Mouse (Mus musculus) intestine, embryonic 14.5 days (tissue): ENCODE measurements around the gene Pfdn4. TPM values are rescaled to one million over a fixed set of nuclear protein-coding genes. Genes with fewer than 3 reads are reported as not detected.
A peak's percentile ranks its signal among the peaks of the same experiment; 100 is the strongest.

Experiments
- ATAC-seq: fragments of 200-750 bp; cut with Nextera tagmentation; replicated peaks from 2 replicates; pipeline ENCODE4 v1.8.0; 2017; ENCODE audit warnings: low read depth, moderate number of reproducible peaks, moderate TSS enrichment, moderate library complexity; ENCODE audit not compliant: low FRiP score, low TSS enrichment
- DNase-seq: peaks from one replicate; pipeline ENCODE4 v3.0.0-alpha.2; 2018; ENCODE audit warnings: low spot score
- H3K27ac ChIP-seq: fragments of 300-500 bp; sonication (generic); 2 replicates; pipeline ENCODE4 v1.5.1; 2014; ENCODE audit warnings: low read depth, mild to moderate bottlenecking, control low read depth
- H3K27me3 ChIP-seq: fragments of 300-500 bp; sonication (generic); replicated peaks from 2 replicates; pipeline ENCODE4 v1.6.1; 2014; ENCODE audit warnings: low read length, control low read depth; ENCODE audit not compliant: control insufficient read depth, insufficient read depth
- H3K36me3 ChIP-seq: fragments of 300-500 bp; sonication (generic); 2 replicates; pipeline ENCODE4 v1.6.1; 2014; ENCODE audit warnings: low read length, control low read depth; ENCODE audit not compliant: control insufficient read depth, insufficient read depth
- H3K4me1 ChIP-seq: fragments of 300-500 bp; sonication (generic); replicated peaks from 2 replicates; pipeline ENCODE4 v1.6.1; 2014; ENCODE audit warnings: low read length, control low read depth, mixed read lengths; ENCODE audit not compliant: control insufficient read depth, insufficient read depth
- H3K4me2 ChIP-seq: fragments of 300-500 bp; sonication (generic); 2 replicates; pipeline ENCODE4 v1.6.1; 2014; ENCODE audit warnings: low read length
- H3K4me3 ChIP-seq: fragments of 300-500 bp; sonication (generic); 2 replicates; pipeline ENCODE4 v1.5.1; 2014; ENCODE audit warnings: low read depth, low read length, control low read depth, mixed read lengths
- H3K9ac ChIP-seq: fragments of 300-500 bp; sonication (generic); 2 replicates; pipeline ENCODE4 v1.6.1; 2014; ENCODE audit warnings: mild to moderate bottlenecking, low read length
- H3K9me3 ChIP-seq: fragments of 300-500 bp; sonication (generic); 2 replicates; pipeline ENCODE4 v1.6.1; 2016; ENCODE audit warnings: low read length, control low read depth; ENCODE audit not compliant: control insufficient read depth
- WGBS: fragments of 180-500 bp; shearing (Covaris S2); extraction: QIAGEN DNeasy Blood & Tissue Kit; methylation state at CpG from one replicate; pipeline ENCODE4 v1.1.7; 2014; 5-methylcytosine and 5-hydroxymethylcytosine counted together
- polyA plus RNA-seq: library from polyadenylated mRNA; unstranded; fragments of >200 nt; fragmentation: Nextera tagmentation; extraction: Ambion mirVana; gene quantifications from 2 replicates; pipeline ENCODE4 v1.2.1, GENCODE M21; 2014

The Pfdn4 gene
- polyA plus RNA-seq, 1 experiment from 2014 or later, result 77.6 TPM

- Histone ChIP-seq H3K9me3 (no peaks in the 10 kb centered on the region), H3K27me3 (0 out of 2 replicates have a peak, but pooled peaks cover 4% of the 10 kb centered on the region), H3K4me1 (no peaks in the 10 kb centered on the region), H3K4me2 (no peak overlapping the region), H3K4me3 (no peak overlapping the region), H3K36me3 (no peaks in the 10 kb centered on the region), H3K27ac (no peak overlapping the region), H3K9ac (no peak overlapping the region)
- DNase-seq, result no peak
- 80% methylated on average over 7 of the region's 7 CpGs for WGBS
- no peak for ATAC-seq
These were observed 9.0 kb upstream of the Pfdn4 start for GRCm38 (mm10) chr2:170487202-170487601.

GRCm38 (mm10) chr2:170487890-170488502 lies 8.2 kb upstream of the Pfdn4 start:
- Histone ChIP-seq H3K27ac (no peak overlapping the region), H3K27me3 (peaks cover 8% of the 10 kb centered on the region; the same call in 1 of the 2 replicates), H3K4me1 (no peaks in the 10 kb centered on the region), H3K9me3 (no peaks in the 10 kb centered on the region), H3K4me3 (no peak overlapping the region), H3K36me3 (no peaks in the 10 kb centered on the region), H3K4me2 (no peak overlapping the region), H3K9ac (no peak overlapping the region)
- DNase-seq (no peak), ATAC-seq (no peak)
- WGBS, result 62% methylated on average over 26 of the region's 26 CpGs

GRCm38 (mm10) chr2:170494784-170495710 lies 1.2 kb upstream of the Pfdn4 start:
- peaks cover 65% of the 10 kb centered on the region for H3K27me3 ChIP-seq
- DNase-seq, result peak; percentile 64
- no peak overlapping the region for H3K27ac ChIP-seq
- no peaks in the 10 kb centered on the region for H3K36me3 ChIP-seq
- 6% methylated on average over 31 of the region's 31 CpGs for WGBS
- H3K9me3 ChIP-seq, result no peaks in the 10 kb centered on the region
- no peak overlapping the region for H3K9ac ChIP-seq
- ATAC-seq, result no peak
- no peak overlapping the region for H3K4me2 ChIP-seq
- H3K4me3 ChIP-seq, result peak overlapping the region; percentile 2; the same call in 1 of the 2 replicates
- H3K4me1 ChIP-seq, result peaks cover 10% of the 10 kb centered on the region

- H3K27me3 ChIP-seq, result peaks cover 65% of the 10 kb centered on the region
- peak within 1 kb of the TSS; percentile 38 for H3K4me2 ChIP-seq
- H3K9ac ChIP-seq, result no peak within 1 kb of the TSS
- no peaks in the 10 kb centered on the region for H3K9me3 ChIP-seq
- 1% methylated on average over 33 of the region's 36 CpGs for WGBS
- DNase-seq, result peak; percentile 76
- H3K36me3 ChIP-seq, result no peaks in the 10 kb centered on the region
- peak within 1 kb of the TSS; percentile 13; the same call in 1 of the 2 replicates for H3K4me3 ChIP-seq
- peak; percentile 79 for ATAC-seq
- H3K27ac ChIP-seq, result no peak within 1 kb of the TSS
- peaks cover 10% of the 10 kb centered on the region for H3K4me1 ChIP-seq
These were observed 901 bp downstream of the Pfdn4 start, which contains the start of gene Cyp24a1 for GRCm38 (mm10) chr2:170497091-170497566. TSS of gene Cyp24a1 (minus strand) at chr2:170497145.

GRCm38 (mm10) chr2:170498011-170498410 lies 1.8 kb downstream of the Pfdn4 start:
- H3K36me3 ChIP-seq, result no peaks in the 10 kb centered on the region
- no peaks in the 10 kb centered on the region for H3K9me3 ChIP-seq
- no peak overlapping the region for H3K4me3 ChIP-seq
- H3K4me1 ChIP-seq, result peaks cover 10% of the 10 kb centered on the region
- DNase-seq (no peak), ATAC-seq (no peak)
- H3K27ac ChIP-seq, result no peak overlapping the region
- H3K4me2 ChIP-seq, result no peak overlapping the region
- H3K9ac ChIP-seq, result no peak overlapping the region
- H3K27me3 ChIP-seq, result peaks cover 61% of the 10 kb centered on the region
- 18% methylated on average over 8 of the region's 8 CpGs for WGBS

GRCm38 (mm10) chr2:170503343-170503742 lies 7.1 kb downstream of the Pfdn4 start:
- Histone ChIP-seq H3K36me3 (no peaks in the 10 kb centered on the region), H3K27me3 (peaks cover 8% of the 10 kb centered on the region)
- 36% methylated on average over 8 of the region's 8 CpGs for WGBS

GRCm38 (mm10) chr2:170503983-170504382 lies 7.8 kb downstream of the Pfdn4 start:
- H3K27me3 ChIP-seq, result peaks cover 1% of the 10 kb centered on the region
- H3K36me3 ChIP-seq, result no peaks in the 10 kb centered on the region
- WGBS, result 31% methylated on average over 4 of the region's 4 CpGs
- H3K4me3 ChIP-seq, result no peak overlapping the region
- H3K4me1 ChIP-seq, result 0 out of 2 replicates have a peak, but pooled peaks cover 2% of the 10 kb centered on the region
- H3K9me3 ChIP-seq, result no peaks in the 10 kb centered on the region
- ATAC-seq (no peak), DNase-seq (no peak)
- no peak overlapping the region for H3K27ac ChIP-seq
- H3K9ac ChIP-seq, result no peak overlapping the region
- no peak overlapping the region for H3K4me2 ChIP-seq

More at GRCm38 (mm10) chr2:170503343-170503742, 7.1 kb downstream of the Pfdn4 start:
- DNase-seq, result no peak
- no peaks in the 10 kb centered on the region for H3K4me1 ChIP-seq
- no peaks in the 10 kb centered on the region for H3K9me3 ChIP-seq
- no peak overlapping the region for H3K9ac ChIP-seq
- H3K4me2 ChIP-seq, result no peak overlapping the region
- no peak overlapping the region for H3K27ac ChIP-seq
- no peak overlapping the region for H3K4me3 ChIP-seq
- ATAC-seq, result no peak

- H3K27me3 ChIP-seq, result no peaks in the 10 kb centered on the region
- no peaks in the 10 kb centered on the region for H3K36me3 ChIP-seq
- peaks cover 14% of the 10 kb centered on the region; the same call in 1 of the 2 replicates for H3K4me1 ChIP-seq
- H3K4me3 ChIP-seq, result no peak overlapping the region
- no peaks in the 10 kb centered on the region for H3K9me3 ChIP-seq
- no peak overlapping the region for H3K9ac ChIP-seq
- 9% methylated on average over 10 of the region's 10 CpGs for WGBS
- no peak for ATAC-seq
- H3K27ac ChIP-seq, result no peak overlapping the region
- DNase-seq, result peak; percentile 90
- H3K4me2 ChIP-seq, result no peak overlapping the region
These were observed 11.5 kb downstream of the Pfdn4 start for GRCm38 (mm10) chr2:170507734-170508133.
